Mouse (Mus musculus): ENCODE data around the gene Clip2. TPM values are rescaled to one million over a fixed set of nuclear protein-coding genes. Genes with fewer than 3 reads are reported as not detected.

Clip2 gene
- total RNA-seq, 2 experiments from 2014 or later = 106 to 107 TPM

GRCm38 (mm10) chr5:134528488-134528887, 23.7 kb downstream of the Clip2 start:
- no peak for DNase-seq (ENCODE audit: low spot score in 2 of 2)

- no peak for DNase-seq (ENCODE audit: low spot score in 2 of 2)
These were observed 26.1 kb downstream of the Clip2 start for GRCm38 (mm10) chr5:134525971-134526711.

- no peak for DNase-seq (ENCODE audit: low spot score in 2 of 2)
These were observed 28.5 kb downstream of the Clip2 start for GRCm38 (mm10) chr5:134523728-134524127.

GRCm38 (mm10) chr5:134522524-134522923, 29.7 kb downstream of the Clip2 start:
- DNase-seq (ENCODE audit: low spot score in 2 of 2) = no peak

- DNase-seq (ENCODE audit: low spot score in 2 of 2) = no peak
These were observed 30.4 kb downstream of the Clip2 start for GRCm38 (mm10) chr5:134521806-134522205.

- no peak for DNase-seq (ENCODE audit: low spot score in 2 of 2)
These were observed 31.1 kb downstream of the Clip2 start for GRCm38 (mm10) chr5:134521131-134521530.

- no peak for DNase-seq (ENCODE audit: low spot score in 2 of 2)
These were observed 32.1 kb downstream of the Clip2 start for GRCm38 (mm10) chr5:134520120-134520519.

GRCm38 (mm10) chr5:134519471-134519870, 32.8 kb downstream of the Clip2 start:
- DNase-seq (ENCODE audit: low spot score in 2 of 2) = no peak

- DNase-seq (ENCODE audit: low spot score in 2 of 2) = peak; percentile 50 to 53
These were observed 40.1 kb downstream of the Clip2 start for GRCm38 (mm10) chr5:134512086-134512485.

GRCm38 (mm10) chr5:134510266-134510665, 42.0 kb downstream of the Clip2 start:
- no peak for DNase-seq (ENCODE audit: low spot score in 2 of 2)

- no peak for DNase-seq (ENCODE audit: low spot score in 2 of 2)
These were observed 43.3 kb downstream of the Clip2 start for GRCm38 (mm10) chr5:134508965-134509364.

- DNase-seq (ENCODE audit: low spot score in 2 of 2) = no peak
These were observed 44.3 kb downstream of the Clip2 start for GRCm38 (mm10) chr5:134507859-134508399.

GRCm38 (mm10) chr5:134507307-134507706, 44.9 kb downstream of the Clip2 start:
- DNase-seq (ENCODE audit: low spot score in 2 of 2) = peak; percentile 49 to 81

GRCm38 (mm10) chr5:134505810-134506292, 46.4 kb downstream of the Clip2 start:
- DNase-seq (ENCODE audit: low spot score in 2 of 2) = peak; percentile 44 to 63

GRCm38 (mm10) chr5:134502591-134502990, 49.6 kb downstream of the Clip2 start:
- no peak for DNase-seq (ENCODE audit: low spot score in 2 of 2)

- DNase-seq (ENCODE audit: low spot score in 2 of 2) = no peak
These were observed 50.8 kb downstream of the Clip2 start for GRCm38 (mm10) chr5:134501453-134501852.

GRCm38 (mm10) chr5:134500681-134501080, 51.6 kb downstream of the Clip2 start:
- DNase-seq (ENCODE audit: low spot score in 2 of 2) = no peak

- peak in 1 of 2 experiments; percentile 61 for DNase-seq (ENCODE audit: low spot score in 2 of 2)
These were observed 52.2 kb downstream of the Clip2 start for GRCm38 (mm10) chr5:134500062-134500461.

- DNase-seq (ENCODE audit: low spot score in 2 of 2) = no peak
These were observed 55.2 kb downstream of the Clip2 start for GRCm38 (mm10) chr5:134497026-134497425.

GRCm38 (mm10) chr5:134495796-134496195, 56.4 kb downstream of the Clip2 start:
- no peak for DNase-seq (ENCODE audit: low spot score in 2 of 2)

GRCm38 (mm10) chr5:134494142-134494541, 58.1 kb downstream of the Clip2 start:
- peak; percentile 87 to 96 for DNase-seq (ENCODE audit: low spot score in 2 of 2)

- no peak for DNase-seq (ENCODE audit: low spot score in 2 of 2)
These were observed 59.3 kb downstream of the Clip2 start for GRCm38 (mm10) chr5:134492956-134493355.
